Mouse (Mus musculus): ENCODE data around the gene Gfod1. TPM values are rescaled to one million over a fixed set of nuclear protein-coding genes. Genes with fewer than 3 reads are reported as not detected.

Gfod1 gene
- total and polyA plus RNA-seq, 2 experiments from 2014 or later: 2.4 to 22.4 TPM

DNA sequence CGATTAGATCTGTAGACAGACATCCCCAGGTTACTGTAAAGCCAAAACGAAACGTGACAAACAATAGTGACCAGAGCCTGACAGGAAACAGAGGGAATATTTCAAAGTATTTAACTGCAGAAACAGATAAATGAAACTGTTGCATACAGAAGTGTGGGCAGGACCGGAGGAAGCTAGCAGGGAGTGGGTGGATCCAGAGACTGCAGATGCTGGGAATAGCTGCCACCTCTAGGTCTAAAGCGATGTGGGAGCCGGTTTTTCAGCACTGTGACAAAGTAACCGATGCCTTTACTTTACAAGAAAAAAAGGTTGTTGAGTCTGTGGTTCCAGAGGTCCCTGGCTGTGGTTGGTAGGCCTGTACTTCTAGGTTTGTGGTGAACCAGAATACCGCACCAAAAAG, 34.0 kb upstream of the Gfod1 start:
- no peak for ATAC-seq (ENCODE audit: low FRiP score)
- TF ChIP-seq CTCF (IDR thresholded peaks at IDR 0.05): no peak

DNA sequence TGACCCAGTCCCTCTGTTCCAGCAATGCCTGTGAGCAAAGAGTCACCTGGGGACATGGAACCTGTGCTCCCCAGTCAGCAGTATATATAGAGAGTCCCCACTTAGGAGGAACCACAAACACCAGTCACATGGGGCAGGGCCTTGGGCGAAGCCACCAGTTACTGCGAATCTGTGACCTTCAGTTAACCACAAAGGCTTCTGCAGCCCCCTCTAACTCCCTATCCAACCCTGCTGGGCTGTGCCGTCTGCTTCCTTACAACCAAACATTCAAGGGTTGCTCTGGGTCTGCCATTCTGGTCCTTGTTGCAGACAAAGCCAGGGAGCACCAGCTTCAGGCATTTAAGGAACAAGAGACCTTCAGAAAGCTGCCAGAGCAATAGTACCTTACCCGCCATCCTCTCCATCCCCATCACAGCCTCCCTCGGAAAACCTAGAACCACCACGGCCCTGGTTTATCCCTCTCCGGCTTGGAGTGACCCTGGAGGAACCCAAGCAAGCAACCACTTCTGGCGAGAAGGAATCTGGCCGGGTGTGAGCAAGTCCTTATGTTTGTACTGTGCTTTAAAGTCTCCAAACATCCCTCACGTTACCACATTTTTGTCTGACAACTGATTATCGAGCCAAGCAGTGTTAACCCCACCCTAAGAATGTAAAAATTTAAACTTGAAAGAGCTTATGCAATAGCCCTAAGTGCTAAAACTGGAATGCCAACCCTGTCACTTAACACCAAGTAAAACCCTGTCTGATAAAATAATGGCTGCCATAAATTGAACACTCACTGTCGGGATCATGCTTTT, 32.7 kb upstream of the Gfod1 start:
- TF ChIP-seq CTCF (IDR thresholded peaks at IDR 0.05): no peak
- Histone ChIP-seq H3K36me3 (ENCODE audit: insufficient read depth, low read length) (no peaks in the 10 kb centered on the region), H3K4me2 (ENCODE audit: low read depth, low read length, poor library complexity, severe bottlenecking) (no peak overlapping the region), H3K4me3 (ENCODE audit: low read depth, low read length) (no peak overlapping the region), H3K4me1 (ENCODE audit: insufficient read depth, low read length) (no peaks in the 10 kb centered on the region), H3K27ac (ENCODE audit: low read depth, low read length) (no peak overlapping the region), H3K9ac (replicated peaks; ENCODE audit: low read length, poor library complexity, severe bottlenecking) (no peak overlapping the region), H3K27me3 (ENCODE audit: insufficient read depth, low read length) (no peaks in the 10 kb centered on the region), H3K9me3 (ENCODE audit: low read length) (no peaks in the 10 kb centered on the region)
- 86% methylated on average over 12 of the region's 12 CpGs for WGBS
- no peak for DNase-seq (ENCODE audit: low spot score)
- ATAC-seq (ENCODE audit: low FRiP score): no peak

More for the DNA sequence above, 34.0 kb upstream of the Gfod1 start:
- 94% methylated on average over 8 of the region's 8 CpGs for WGBS
- no peak overlapping the region for H3K4me2 ChIP-seq (ENCODE audit: low read depth, low read length, poor library complexity, severe bottlenecking)
- H3K4me1 ChIP-seq (ENCODE audit: insufficient read depth, low read length): no peaks in the 10 kb centered on the region
- H3K27me3 ChIP-seq (ENCODE audit: insufficient read depth, low read length): no peaks in the 10 kb centered on the region
- no peaks in the 10 kb centered on the region for H3K36me3 ChIP-seq (ENCODE audit: insufficient read depth, low read length)
- DNase-seq (ENCODE audit: low spot score): no peak
- H3K9ac ChIP-seq (replicated peaks; ENCODE audit: low read length, poor library complexity, severe bottlenecking): no peak overlapping the region
- H3K9me3 ChIP-seq (ENCODE audit: low read length): no peaks in the 10 kb centered on the region
- H3K27ac ChIP-seq (ENCODE audit: low read depth, low read length): no peak overlapping the region
- no peak overlapping the region for H3K4me3 ChIP-seq (ENCODE audit: low read depth, low read length)

DNA sequence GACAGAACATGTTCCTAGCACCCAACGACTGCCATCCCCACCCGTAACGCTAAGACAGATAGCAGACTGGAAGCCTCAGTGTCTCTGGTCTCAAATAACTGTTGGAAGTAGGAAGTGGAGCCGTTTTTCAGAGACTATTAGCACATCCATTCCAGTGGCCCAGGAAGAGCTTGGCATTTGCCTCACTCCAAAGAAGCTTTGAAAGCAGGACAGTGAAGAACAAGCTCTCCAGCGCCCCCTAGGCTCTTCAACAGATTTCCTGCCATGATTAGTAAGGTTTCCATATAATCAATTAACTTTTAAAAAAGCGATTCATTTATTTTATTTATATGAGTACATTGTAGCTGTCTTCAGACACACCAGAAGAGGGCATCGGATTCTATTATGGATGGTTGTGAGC, 28.6 kb upstream of the Gfod1 start:
- no peak overlapping the region for H3K4me2 ChIP-seq (ENCODE audit: low read depth, low read length, poor library complexity, severe bottlenecking)
- no peak overlapping the region for H3K27ac ChIP-seq (ENCODE audit: low read depth, low read length)
- H3K27me3 ChIP-seq (ENCODE audit: insufficient read depth, low read length): no peaks in the 10 kb centered on the region
- 48% methylated on average over 7 of the region's 7 CpGs for WGBS
- H3K4me3 ChIP-seq (ENCODE audit: low read depth, low read length): no peak overlapping the region
- no peaks in the 10 kb centered on the region for H3K4me1 ChIP-seq (ENCODE audit: insufficient read depth, low read length)
- no peaks in the 10 kb centered on the region for H3K36me3 ChIP-seq (ENCODE audit: insufficient read depth, low read length)
- no peak for DNase-seq (ENCODE audit: low spot score)
- H3K9me3 ChIP-seq (ENCODE audit: low read length): no peaks in the 10 kb centered on the region
- H3K9ac ChIP-seq (replicated peaks; ENCODE audit: low read length, poor library complexity, severe bottlenecking): no peak overlapping the region
- peak; percentile 28 for TF ChIP-seq CTCF (IDR thresholded peaks at IDR 0.05)
- no peak for ATAC-seq (ENCODE audit: low FRiP score)

DNA sequence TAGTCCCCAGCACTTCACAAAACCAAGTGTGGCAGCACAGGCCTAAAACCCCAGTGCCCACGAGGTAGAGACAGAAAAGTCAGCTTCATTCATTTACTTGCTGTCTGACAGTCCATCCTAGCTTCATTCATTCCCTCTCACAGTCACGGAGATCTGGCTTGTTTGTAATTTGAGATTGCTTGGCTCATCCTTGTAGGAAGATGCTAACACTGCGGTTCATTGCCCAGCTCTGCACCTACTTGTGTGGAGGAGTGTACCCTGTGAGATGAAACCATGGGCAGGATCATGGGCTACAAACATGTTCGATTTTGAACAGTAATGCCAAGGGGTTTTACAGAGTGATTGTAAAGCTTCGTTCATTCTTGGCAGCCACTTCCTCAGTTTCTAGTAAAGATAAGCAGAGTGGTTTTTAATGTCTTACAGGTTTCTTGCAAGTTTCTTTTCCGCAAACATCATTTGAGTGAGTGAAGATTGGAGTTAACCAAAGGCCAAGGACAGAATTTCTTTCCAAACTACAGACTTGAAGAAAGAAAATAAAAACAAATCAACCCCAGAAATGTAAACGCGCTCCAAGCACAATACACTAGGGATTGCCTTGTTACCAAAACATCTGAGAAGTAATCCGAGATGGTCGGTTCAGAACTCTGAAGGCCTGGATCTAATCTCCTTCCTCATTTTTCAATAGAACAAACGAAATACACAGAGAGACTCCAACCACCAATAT, 27.9 kb upstream of the Gfod1 start:
- DNase-seq (ENCODE audit: low spot score) (no peak), ATAC-seq (ENCODE audit: low FRiP score) (no peak)
- Histone ChIP-seq H3K27ac (ENCODE audit: low read depth, low read length) (no peak overlapping the region), H3K9ac (replicated peaks; ENCODE audit: low read length, poor library complexity, severe bottlenecking) (no peak overlapping the region), H3K4me2 (ENCODE audit: low read depth, low read length, poor library complexity, severe bottlenecking) (no peak overlapping the region), H3K4me1 (ENCODE audit: insufficient read depth, low read length) (no peaks in the 10 kb centered on the region), H3K4me3 (ENCODE audit: low read depth, low read length) (no peak overlapping the region), H3K9me3 (ENCODE audit: low read length) (no peaks in the 10 kb centered on the region), H3K36me3 (ENCODE audit: insufficient read depth, low read length) (no peaks in the 10 kb centered on the region), H3K27me3 (ENCODE audit: insufficient read depth, low read length) (no peaks in the 10 kb centered on the region)
- 66% methylated on average over 11 of the region's 11 CpGs for WGBS
- no peak for TF ChIP-seq CTCF (IDR thresholded peaks at IDR 0.05)

DNA sequence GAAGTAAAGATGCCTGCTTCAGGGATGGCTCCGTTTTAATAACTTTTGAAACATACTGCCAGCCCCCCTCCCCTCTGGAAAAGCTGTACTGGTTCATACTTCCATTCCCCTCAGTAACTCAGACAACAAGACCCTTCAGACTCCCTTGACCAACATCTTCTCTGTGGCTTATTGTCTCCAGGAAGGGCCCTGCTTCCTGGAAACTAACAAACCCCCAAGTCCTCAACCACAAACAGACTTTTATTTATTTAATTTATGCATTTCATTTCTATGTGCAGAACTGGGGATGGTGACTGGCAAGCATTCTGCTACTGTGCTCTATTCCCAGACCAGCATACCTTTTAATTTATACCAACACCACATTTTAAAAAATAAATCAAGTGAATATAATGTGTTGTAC, 21.5 kb upstream of the Gfod1 start:
- Histone ChIP-seq H3K27me3 (ENCODE audit: insufficient read depth, low read length) (no peaks in the 10 kb centered on the region), H3K4me1 (ENCODE audit: insufficient read depth, low read length) (no peaks in the 10 kb centered on the region), H3K36me3 (ENCODE audit: insufficient read depth, low read length) (no peaks in the 10 kb centered on the region), H3K4me2 (ENCODE audit: low read depth, low read length, poor library complexity, severe bottlenecking) (no peak overlapping the region), H3K9ac (replicated peaks; ENCODE audit: low read length, poor library complexity, severe bottlenecking) (no peak overlapping the region), H3K4me3 (ENCODE audit: low read depth, low read length) (no peak overlapping the region), H3K9me3 (ENCODE audit: low read length) (no peaks in the 10 kb centered on the region), H3K27ac (ENCODE audit: low read depth, low read length) (no peak overlapping the region)
- no peak for TF ChIP-seq CTCF (IDR thresholded peaks at IDR 0.05)
- 89% methylated on average over 1 of the region's 1 CpGs for WGBS
- ATAC-seq (ENCODE audit: low FRiP score) (no peak), DNase-seq (ENCODE audit: low spot score) (no peak)

DNA sequence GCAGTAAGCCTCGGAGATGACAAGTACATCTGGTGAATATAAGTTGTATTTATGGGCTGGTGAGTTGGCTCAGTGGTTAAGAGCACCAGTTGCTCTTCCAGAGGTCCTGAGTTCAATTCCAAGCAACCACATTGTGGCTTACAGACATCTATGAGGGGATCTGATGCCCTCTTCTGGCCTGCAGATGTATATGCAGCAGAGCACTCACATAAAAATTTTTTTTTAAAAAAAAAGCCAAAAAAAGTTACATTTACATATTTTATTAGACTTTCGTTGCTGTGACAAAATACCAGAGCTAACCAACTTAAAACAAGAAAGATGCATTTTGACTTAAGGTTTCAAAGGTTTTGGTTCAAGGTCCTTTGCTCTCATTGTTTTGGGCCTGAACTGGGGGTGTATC, 17.5 kb upstream of the Gfod1 start:
- Histone ChIP-seq H3K9me3 (ENCODE audit: low read length) (no peaks in the 10 kb centered on the region), H3K36me3 (ENCODE audit: insufficient read depth, low read length) (no peaks in the 10 kb centered on the region), H3K9ac (replicated peaks; ENCODE audit: low read length, poor library complexity, severe bottlenecking) (no peak overlapping the region), H3K27me3 (ENCODE audit: insufficient read depth, low read length) (no peaks in the 10 kb centered on the region), H3K4me2 (ENCODE audit: low read depth, low read length, poor library complexity, severe bottlenecking) (no peak overlapping the region), H3K4me3 (ENCODE audit: low read depth, low read length) (no peak overlapping the region), H3K4me1 (ENCODE audit: insufficient read depth, low read length) (no peaks in the 10 kb centered on the region), H3K27ac (ENCODE audit: low read depth, low read length) (no peak overlapping the region)
- DNase-seq (ENCODE audit: low spot score): no peak
- ATAC-seq (ENCODE audit: low FRiP score): no peak
- 77% methylated on average over 2 of the region's 2 CpGs for WGBS
- TF ChIP-seq CTCF (IDR thresholded peaks at IDR 0.05): no peak
